Mouse (Mus musculus) adrenal gland, adult (tissue): ENCODE results near the gene Rraga.
"Not testable (repeated sequence)": the region's sequence is repeated elsewhere in the genome, so short reads cannot be mapped to it uniquely, and the experiment has no call there.

Experiments
- DNase-seq, 2 experiments: peaks; one replicate each; pipeline ENCODE4 v3.0.0; 2022 to 2023; ENCODE audit warnings: low spot score in 1 of 2; ENCODE audit not compliant: inconsistent age in 2 of 2

Gene Rraga

DNA sequence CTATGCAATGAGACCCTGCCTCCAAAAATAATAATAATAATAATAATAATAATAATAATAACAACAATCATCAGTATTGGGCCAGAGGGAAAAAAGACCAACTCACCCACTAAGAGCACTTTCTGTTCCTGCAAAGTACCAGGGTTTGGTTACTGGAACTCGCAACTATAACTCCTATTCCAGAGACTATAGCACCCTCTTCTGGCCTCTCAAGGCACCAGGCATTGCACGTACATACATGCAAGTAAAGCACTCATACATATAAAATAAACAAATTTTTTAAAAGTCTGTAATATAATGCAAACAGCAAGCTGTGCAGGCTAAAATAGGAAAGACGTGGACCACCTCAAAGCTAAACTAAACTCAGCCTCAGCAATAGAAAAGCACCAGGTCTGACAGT lies 12.8 kb downstream of the Rraga start:
- no peak for DNase-seq

GRCm38 (mm10) chr4:86591304-86591703 lies 15.8 kb downstream of the Rraga start:
- no peak for DNase-seq

DNA sequence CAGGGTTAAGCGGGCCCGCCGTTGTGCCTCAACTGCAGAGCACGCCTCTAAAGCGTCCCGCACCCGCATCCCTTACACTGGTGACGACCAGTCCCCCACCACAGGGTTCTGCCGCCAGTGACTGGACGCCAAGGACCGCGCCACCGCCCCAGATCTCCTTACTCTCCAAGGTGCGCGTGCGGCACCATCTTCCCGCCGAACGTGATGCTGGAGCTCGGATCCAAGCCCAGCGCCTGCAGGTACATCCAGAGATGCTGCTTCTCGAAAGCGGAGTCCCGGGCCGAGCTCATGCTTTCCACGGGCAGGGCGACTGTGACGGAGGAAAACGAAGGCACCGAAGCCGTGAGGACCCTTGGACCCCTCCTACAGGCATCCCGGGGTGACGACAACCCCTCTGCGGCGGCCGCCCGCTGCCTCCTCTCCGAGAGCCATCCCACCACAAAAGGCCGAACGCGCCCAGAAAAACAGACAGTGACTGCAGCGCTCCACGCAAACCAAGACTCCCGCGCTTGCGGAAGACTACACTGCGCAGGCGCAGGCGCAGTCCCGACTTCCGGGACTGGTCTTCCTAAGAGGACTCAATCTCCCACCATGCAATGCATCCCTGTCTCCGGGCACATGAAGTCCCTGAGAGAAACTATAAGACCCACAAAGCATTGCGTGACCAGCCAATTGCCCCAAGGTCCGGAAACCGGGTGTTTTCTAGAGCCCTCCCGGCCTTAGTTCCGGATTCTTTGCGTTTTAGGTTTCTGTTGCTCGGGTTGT lies 36.2 kb downstream of the Rraga start, which contains the start of gene Haus6:
TSS of gene Haus6 (minus strand) at position 532 of the 765 bp plus-strand sequence.
- peak; percentile 94 to 95 for DNase-seq

- no peak for DNase-seq
These were observed 36.8 kb downstream of the Rraga start for GRCm38 (mm10) chr4:86612289-86612620.

DNA sequence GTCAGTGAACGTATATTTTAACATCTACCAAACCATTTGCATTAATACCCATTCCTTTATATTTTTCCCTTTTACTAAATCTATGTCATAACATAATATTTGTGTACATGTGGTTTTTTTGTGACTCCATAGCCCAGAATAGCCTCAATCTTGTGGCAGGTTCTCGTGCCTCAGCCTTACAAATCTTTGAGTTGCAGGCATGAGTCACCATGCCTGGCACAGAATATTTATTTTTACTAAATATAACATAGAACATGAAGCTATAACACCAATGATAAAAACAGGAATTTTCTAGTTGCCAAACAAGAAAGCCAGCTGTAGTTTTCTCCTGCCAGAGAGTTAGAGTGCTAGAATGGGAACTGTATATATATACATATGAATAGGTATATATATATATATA lies 45.0 kb downstream of the Rraga start:
- DNase-seq = no peak

DNA sequence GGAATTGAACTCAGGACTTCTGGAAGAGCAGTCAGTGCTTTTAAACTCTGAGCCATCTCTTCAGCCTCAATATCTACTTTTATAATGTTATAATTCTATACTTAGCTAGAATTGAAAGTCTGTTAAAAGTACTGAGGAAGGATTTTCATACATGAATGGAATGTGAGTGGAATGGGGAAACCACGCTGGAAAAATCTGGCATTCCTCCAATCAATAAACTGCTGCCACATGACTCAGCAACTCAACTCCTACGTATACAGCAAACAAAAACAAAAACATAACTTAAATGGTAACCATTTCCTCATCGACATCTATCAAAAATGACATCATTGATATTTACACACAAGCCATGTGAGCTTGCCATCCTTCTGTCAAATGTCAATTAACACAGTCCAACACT lies 46.6 kb downstream of the Rraga start:
- no peak for DNase-seq

DNA sequence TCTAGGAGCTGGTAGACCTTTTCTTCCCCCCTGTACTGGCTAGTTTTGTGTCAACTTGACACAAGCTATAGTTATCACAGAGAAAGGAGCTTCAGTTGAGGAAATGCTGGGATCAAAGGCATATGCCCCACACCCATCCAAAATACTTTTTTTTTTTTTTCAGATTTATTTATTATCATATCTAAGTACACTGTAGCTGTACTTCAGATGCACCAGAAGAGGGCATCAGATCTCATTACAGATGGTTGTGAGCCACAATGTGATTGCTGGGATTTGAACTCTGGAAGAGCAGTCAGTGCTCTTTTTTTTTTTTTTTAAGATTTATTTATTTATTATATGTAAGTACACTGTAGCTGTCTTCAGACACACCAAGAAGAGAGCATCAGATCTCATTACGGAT lies 47.1 kb downstream of the Rraga start:
- DNase-seq = not testable (repeated sequence)

- no peak for DNase-seq
These were observed 50.0 kb downstream of the Rraga start for GRCm38 (mm10) chr4:86625463-86625862.

DNA sequence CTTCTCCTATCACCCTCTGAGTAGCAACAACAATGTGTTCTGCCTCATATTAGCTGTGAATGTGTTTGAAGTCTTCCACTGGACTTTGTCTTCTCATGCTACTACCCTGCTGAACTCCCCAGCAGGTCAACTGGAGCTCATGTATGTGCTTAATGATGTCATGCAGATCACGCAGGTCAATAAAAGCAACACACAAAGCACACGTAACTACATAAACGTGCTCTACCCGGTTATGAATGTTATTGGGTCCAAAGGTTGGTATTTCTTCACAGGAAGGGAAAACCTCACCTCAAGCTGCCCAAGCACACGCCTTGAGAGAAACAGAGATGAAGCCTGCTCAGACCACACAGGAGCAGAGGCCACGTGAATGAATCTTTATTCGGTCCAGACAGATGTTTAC lies 51.0 kb downstream of the Rraga start:
- not testable (repeated sequence) for DNase-seq
